Mouse (Mus musculus): ENCODE data around the gene Tns1. TPM values are rescaled to one million over a fixed set of nuclear protein-coding genes. Genes with fewer than 3 reads are reported as not detected.

Tns1 gene
- polyA plus RNA-seq, 1 experiment from 2014 or later: 44.4 TPM

DNA sequence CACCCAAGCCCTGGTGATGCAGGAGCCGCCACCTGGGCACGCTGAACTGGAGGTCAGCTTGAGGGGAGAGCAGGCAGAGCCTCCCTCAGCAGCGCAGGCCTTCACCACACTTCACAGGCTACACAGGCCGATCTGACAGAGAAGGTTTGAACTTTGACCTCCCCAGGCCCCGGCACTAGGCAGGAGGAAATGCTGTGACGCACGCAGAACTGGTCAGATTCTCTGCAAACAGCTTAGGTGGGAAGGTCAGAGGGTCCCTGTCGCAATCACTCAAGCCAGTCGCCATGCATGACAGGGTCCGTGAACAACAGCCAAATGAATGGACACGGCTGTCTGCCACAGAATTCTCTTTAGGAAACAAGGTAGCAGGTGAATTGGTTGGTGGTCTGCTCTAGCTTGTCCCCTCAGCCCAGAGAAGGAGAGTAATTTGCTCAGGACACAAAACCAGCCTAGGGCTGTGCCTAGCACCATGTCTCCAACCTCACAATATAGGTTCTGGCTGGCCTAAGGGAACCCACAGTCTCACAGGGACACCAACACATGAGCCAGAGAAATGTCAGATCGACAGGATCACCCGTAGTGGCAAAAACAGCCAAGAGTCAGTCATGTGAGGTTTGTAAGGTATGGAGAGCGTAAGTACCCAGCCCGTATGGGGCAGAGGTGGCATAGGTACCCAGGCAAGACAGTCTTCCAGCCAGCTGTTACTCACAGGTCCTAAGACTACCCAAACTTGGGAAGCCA, 194.9 kb downstream of the Tns1 start:
- Histone ChIP-seq H3K4me1 (no peaks in the 10 kb centered on the region), H3K4me2 (replicated peaks) (no peak overlapping the region), H3K27ac (no peak overlapping the region), H3K9me3 (no peaks in the 10 kb centered on the region), H3K27me3 (no peaks in the 10 kb centered on the region), H3K9ac (no peak overlapping the region), H3K4me3 (no peak overlapping the region), H3K36me3 (peaks cover 66% of the 10 kb centered on the region)
- no peak for ATAC-seq (ENCODE audit: low FRiP score, low read depth)
- WGBS: 59% methylated on average over 15 of the region's 15 CpGs

DNA sequence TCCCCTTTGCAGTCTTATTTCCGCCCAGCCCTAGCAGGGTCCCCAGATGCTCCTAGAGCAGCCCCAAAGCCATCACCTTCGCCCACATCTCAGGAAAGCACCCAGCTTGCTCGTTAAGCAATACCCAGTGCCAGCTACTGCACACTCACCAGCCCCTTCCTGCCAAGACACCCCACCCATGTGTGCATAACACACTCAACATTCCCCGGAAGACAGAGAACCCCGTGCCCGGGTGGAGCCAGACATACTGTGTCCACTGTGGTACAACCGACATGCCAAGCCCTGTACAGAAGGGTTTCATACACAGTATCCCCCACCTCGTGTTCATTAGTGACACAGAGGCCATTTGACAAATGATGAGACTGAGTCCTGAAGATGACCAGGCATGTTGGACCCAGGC, 195.9 kb downstream of the Tns1 start:
- Histone ChIP-seq H3K4me3 (no peak overlapping the region), H3K36me3 (peaks cover 71% of the 10 kb centered on the region), H3K9ac (no peak overlapping the region), H3K4me1 (no peaks in the 10 kb centered on the region), H3K27me3 (no peaks in the 10 kb centered on the region), H3K9me3 (no peaks in the 10 kb centered on the region), H3K4me2 (replicated peaks) (no peak overlapping the region), H3K27ac (no peak overlapping the region)
- no peak for ATAC-seq (ENCODE audit: low FRiP score, low read depth)
- WGBS: 92% methylated on average over 8 of the region's 8 CpGs

DNA sequence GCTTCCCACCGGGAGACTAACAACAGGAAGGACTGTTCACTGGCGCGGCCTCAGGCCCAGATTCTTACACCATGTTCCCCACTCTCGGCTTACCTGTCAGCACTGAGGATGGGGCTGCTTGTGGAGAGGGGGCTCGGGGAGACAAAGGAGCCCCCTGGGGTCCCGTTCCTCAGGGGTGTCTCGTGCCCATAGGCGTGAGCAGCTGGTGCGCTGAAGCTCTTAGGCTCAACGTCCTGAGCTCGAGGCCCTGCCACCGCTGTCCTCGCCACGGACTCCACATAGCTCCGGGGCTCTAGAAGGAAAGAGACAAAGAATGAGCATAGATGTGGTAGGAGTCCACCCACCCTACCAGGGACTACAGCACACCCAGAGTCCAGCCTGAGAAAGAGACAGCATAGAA, 196.4 kb downstream of the Tns1 start:
- no peaks in the 10 kb centered on the region for H3K4me1 ChIP-seq
- WGBS: 80% methylated on average over 15 of the region's 15 CpGs
- no peak for ATAC-seq (ENCODE audit: low FRiP score, low read depth)
- no peaks in the 10 kb centered on the region for H3K9me3 ChIP-seq
- no peak overlapping the region for H3K27ac ChIP-seq
- H3K27me3 ChIP-seq: no peaks in the 10 kb centered on the region
- no peak overlapping the region for H3K4me3 ChIP-seq
- peaks cover 72% of the 10 kb centered on the region for H3K36me3 ChIP-seq
- no peak overlapping the region for H3K4me2 ChIP-seq (replicated peaks)
- H3K9ac ChIP-seq: no peak overlapping the region

DNA sequence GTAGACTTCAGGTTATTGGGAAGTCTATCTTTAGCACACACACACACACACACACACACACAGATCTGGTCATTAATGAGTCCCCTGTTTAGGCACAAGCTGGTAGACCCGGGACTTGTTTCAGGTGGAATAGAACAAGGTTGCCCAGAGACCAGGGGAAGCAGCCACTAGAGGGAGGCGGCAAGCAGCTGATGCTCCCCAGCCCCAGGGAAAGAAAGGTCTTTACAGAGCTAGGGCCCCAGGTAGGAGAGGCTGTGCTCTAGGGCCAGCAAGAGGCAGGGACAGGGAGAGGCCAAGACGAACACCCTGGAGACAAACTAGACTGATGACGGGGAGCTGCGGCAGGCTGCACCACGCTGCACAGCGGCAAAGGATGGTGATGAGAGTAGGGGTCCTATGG, 198.0 kb downstream of the Tns1 start:
- no peak overlapping the region for H3K4me2 ChIP-seq (replicated peaks)
- H3K9ac ChIP-seq: no peak overlapping the region
- H3K27me3 ChIP-seq: no peaks in the 10 kb centered on the region
- H3K27ac ChIP-seq: no peak overlapping the region
- H3K36me3 ChIP-seq: peaks cover 85% of the 10 kb centered on the region
- H3K4me3 ChIP-seq: no peak overlapping the region
- no peak for ATAC-seq (ENCODE audit: low FRiP score, low read depth)
- H3K4me1 ChIP-seq: no peaks in the 10 kb centered on the region
- WGBS: 62% methylated on average over 7 of the region's 7 CpGs
- no peaks in the 10 kb centered on the region for H3K9me3 ChIP-seq

DNA sequence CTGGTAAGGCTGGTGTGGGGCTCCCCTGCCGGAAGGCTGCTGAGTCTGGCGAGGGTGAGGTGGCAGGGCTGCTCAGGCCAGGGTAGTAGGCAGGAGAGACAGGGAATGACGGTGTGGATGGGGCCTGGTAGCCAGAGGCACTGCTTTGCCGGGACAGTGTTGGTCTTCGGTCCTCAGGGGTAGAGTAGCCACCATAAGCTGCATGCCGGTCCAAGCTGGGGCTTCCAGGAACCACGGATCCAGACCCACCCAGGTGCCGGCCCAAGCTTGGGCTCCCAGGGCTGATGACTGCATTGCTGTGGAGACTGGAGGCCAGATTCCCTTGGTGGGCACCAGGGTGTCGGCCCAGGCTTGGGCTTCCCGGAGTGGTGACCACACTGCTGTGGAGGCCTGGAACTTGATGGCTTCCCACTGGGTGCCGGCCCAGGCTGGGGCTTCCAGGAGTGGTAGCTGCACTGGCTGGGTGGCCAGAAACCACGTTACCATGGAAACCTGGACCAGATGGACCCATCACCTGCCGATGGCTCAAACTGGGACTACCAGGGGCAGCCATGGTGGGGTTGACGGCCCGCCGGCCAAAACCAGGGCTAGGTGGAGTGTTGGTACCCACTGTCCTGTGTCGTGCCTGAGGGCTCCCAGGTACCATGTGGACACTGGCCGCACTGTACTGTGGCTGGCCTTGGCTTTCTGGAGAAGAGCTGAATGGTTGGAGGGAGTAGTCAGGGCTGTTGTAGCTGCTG, 199.2 kb downstream of the Tns1 start:
- peaks cover 92% of the 10 kb centered on the region for H3K36me3 ChIP-seq
- H3K4me1 ChIP-seq: no peaks in the 10 kb centered on the region
- no peak overlapping the region for H3K9ac ChIP-seq
- no peak overlapping the region for H3K27ac ChIP-seq
- no peak overlapping the region for H3K4me3 ChIP-seq
- no peak overlapping the region for H3K4me2 ChIP-seq (replicated peaks)
- no peaks in the 10 kb centered on the region for H3K9me3 ChIP-seq
- WGBS: 91% methylated on average over 18 of the region's 18 CpGs
- ATAC-seq (ENCODE audit: low FRiP score, low read depth): no peak
- H3K27me3 ChIP-seq: no peaks in the 10 kb centered on the region

DNA sequence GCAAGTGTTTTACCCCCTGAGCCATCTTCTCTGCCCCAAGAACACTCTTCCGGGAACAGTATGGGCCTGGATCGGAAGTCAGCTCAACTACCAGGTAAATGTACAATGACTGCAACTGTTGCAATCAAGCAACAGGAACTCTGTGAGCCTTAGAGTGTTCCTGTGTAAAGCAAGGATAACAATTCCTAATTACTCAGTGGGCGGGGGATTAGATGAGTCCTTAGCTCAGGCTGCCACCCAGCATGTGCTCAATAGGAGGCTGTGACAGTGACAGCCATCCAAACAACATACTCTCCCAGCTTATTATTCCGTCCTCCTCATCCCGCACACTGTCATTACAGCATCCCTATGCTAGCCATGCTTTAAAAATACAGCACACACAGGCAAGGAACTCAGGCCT, 200.0 kb downstream of the Tns1 start:
- no peak overlapping the region for H3K27ac ChIP-seq
- WGBS: 91% methylated on average over 5 of the region's 5 CpGs
- H3K4me1 ChIP-seq: no peaks in the 10 kb centered on the region
- H3K4me2 ChIP-seq (replicated peaks): no peak overlapping the region
- no peaks in the 10 kb centered on the region for H3K27me3 ChIP-seq
- peaks cover 97% of the 10 kb centered on the region for H3K36me3 ChIP-seq
- ATAC-seq (ENCODE audit: low FRiP score, low read depth): no peak
- no peaks in the 10 kb centered on the region for H3K9me3 ChIP-seq
- no peak overlapping the region for H3K9ac ChIP-seq
- no peak overlapping the region for H3K4me3 ChIP-seq

DNA sequence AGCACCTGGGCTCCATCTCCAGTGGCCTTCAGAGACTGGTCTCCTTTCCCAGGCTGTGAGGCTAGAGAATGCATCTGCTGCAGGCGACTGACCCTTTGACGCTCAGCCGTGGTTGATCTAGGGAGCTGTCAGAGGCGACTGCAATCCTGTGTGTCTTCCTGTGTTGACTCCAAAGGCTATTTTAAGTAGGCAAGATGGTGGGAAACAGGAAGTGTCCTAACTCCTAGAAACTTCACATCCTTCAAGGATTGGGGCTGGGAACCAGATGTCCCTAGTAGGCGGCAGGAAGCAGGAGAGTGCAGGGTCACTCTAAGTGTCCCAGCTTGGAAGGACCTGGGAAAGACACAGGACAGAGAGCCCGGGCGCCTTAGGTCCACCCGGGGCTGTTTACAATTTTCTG, 201.1 kb downstream of the Tns1 start:
- 57% methylated on average over 8 of the region's 8 CpGs for WGBS
- Histone ChIP-seq H3K9me3 (no peaks in the 10 kb centered on the region), H3K36me3 (peaks cover 98% of the 10 kb centered on the region), H3K9ac (no peak overlapping the region), H3K4me3 (no peak overlapping the region), H3K4me2 (replicated peaks) (no peak overlapping the region), H3K27ac (no peak overlapping the region), H3K4me1 (no peaks in the 10 kb centered on the region), H3K27me3 (no peaks in the 10 kb centered on the region)
- no peak for ATAC-seq (ENCODE audit: low FRiP score, low read depth)

DNA sequence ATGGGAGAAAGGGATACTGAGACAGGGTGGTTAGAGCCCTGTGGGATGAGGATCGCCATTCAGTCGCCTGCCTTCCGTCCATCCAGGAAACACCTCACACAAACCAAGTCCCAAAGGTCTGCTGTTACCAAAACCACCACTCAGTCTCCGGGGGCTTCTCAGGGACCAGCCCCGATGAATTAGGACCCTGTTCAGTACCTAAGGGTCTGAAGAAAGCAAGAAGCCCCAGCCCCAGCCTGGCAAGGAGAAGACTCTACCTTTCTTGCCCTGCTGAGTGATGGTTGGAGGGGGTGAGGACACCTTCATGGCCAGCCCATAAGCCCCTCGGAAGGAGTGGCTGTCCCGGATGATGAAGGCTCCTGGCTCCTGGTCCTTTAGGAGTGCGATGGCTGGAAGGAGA, 203.5 kb downstream of the Tns1 start:
- no peak overlapping the region for H3K27ac ChIP-seq
- no peak for ATAC-seq (ENCODE audit: low FRiP score, low read depth)
- peaks cover 98% of the 10 kb centered on the region for H3K36me3 ChIP-seq
- H3K4me2 ChIP-seq (replicated peaks): no peak overlapping the region
- no peak overlapping the region for H3K4me3 ChIP-seq
- H3K9me3 ChIP-seq: no peaks in the 10 kb centered on the region
- 94% methylated on average over 8 of the region's 8 CpGs for WGBS
- no peaks in the 10 kb centered on the region for H3K27me3 ChIP-seq
- H3K9ac ChIP-seq: no peak overlapping the region
- H3K4me1 ChIP-seq: peaks cover 5% of the 10 kb centered on the region; the same call in 1 of the 2 replicates

DNA sequence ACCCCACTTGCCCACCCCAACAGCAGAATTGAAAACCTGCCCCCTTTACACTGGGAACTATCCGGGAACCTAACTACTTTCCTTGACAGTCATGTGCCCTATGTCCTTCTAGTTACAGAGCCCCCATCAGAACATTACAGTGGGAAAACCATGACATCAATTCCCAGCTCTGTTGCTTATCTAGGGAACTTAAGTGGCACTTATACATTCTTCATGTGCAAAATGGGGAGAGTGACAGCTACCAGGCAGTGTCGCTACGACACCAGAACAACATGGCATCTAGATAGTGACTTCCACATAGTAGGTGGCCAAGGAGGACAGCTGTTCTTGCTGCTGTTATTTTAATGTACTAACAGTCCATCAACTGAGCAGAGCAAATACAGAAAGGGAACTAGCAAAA, 204.3 kb downstream of the Tns1 start:
- H3K4me1 ChIP-seq: peaks cover 13% of the 10 kb centered on the region
- 95% methylated on average over 3 of the region's 3 CpGs for WGBS
- no peak overlapping the region for H3K9ac ChIP-seq
- H3K4me2 ChIP-seq (replicated peaks): no peak overlapping the region
- H3K27me3 ChIP-seq: no peaks in the 10 kb centered on the region
- ATAC-seq (ENCODE audit: low FRiP score, low read depth): no peak
- H3K9me3 ChIP-seq: no peaks in the 10 kb centered on the region
- H3K36me3 ChIP-seq: peaks cover 97% of the 10 kb centered on the region
- no peak overlapping the region for H3K4me3 ChIP-seq
- no peak overlapping the region for H3K27ac ChIP-seq

DNA sequence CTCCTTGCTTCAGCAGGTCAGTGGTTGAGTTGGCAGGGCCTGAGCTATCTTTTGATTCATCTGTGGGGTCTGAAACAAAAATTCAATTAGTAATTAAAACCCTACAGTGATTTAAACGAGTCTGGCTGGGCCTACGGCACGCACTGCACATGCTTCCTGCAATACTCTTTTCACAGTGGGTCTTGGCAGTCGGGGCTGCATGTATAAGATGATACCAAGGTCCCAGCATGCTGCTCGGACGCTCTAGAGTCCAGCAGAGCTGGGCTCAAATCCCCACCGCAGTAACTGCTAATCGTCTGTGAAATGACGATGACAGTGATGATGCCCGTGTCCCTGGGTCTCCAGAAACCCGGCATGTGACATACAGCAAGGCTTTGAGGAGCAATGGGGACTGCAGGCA, 206.2 kb downstream of the Tns1 start:
- H3K36me3 ChIP-seq: peaks cover 97% of the 10 kb centered on the region
- no peaks in the 10 kb centered on the region for H3K27me3 ChIP-seq
- no peak overlapping the region for H3K27ac ChIP-seq
- no peak overlapping the region for H3K9ac ChIP-seq
- WGBS: 81% methylated on average over 11 of the region's 11 CpGs
- no peak for ATAC-seq (ENCODE audit: low FRiP score, low read depth)
- H3K9me3 ChIP-seq: no peaks in the 10 kb centered on the region
- H3K4me1 ChIP-seq: peaks cover 23% of the 10 kb centered on the region
- no peak overlapping the region for H3K4me3 ChIP-seq
- H3K4me2 ChIP-seq (replicated peaks): no peak overlapping the region

DNA sequence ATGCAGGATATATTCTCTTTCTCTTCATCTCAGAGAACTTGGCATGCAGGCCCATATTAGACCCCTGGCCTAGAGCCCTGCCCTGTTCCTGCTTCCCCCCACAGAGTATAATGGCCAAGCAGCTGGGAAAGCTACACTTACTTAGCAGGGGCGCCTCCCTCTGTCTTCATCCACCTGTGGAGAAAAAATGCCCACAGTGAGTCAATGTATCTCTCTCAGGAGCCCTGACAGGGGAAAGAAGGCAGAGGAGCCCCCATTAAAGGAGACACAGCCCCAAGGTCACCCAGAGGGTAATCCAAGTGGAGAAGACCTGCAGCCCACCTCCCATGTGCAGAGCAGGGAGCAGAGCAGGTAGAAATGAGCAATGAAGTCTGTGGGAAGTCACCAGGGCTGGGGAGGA, 208.0 kb downstream of the Tns1 start:
- ATAC-seq (ENCODE audit: low FRiP score, low read depth): no peak
- peaks cover 96% of the 10 kb centered on the region for H3K36me3 ChIP-seq
- no peak overlapping the region for H3K27ac ChIP-seq

DNA sequence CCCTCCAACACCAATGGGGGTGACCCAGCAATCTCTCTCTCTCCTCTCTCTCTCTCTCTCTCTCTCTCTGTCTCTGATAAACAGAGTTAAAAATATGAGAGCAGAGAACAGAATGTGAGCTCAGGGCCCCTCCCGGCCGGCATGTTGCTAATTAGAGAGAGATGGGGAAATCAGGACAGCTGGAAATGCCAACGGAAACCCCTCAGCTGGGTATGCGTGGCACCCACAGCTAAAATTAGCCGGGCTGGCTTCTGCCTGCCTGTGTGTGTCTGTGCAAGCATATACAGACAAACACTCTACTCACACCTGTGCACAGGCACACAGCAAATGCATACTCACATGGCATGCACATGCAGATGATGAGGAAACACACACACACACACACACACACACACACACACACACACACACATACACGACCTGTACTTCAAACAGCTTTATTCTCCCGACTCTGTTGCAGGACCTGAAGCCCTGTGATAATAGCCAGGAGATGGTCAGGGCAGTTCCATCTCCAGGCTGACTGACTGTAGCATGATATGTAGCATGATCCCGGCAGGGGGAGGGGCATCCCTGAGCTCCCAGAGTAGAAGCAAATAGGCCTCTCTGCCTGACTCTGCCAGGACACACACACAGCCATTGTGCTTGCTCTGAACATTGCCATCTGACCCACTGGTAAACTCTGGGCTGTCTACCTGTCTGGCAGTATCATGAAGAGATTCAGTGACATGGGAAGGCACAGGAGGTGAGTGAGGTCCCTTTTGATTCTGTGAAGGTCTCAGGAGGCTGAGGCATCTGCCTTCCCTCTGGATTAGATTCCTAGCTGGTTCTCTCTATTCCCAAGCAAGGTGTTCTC, 208.8 kb downstream of the Tns1 start:
- no peaks in the 10 kb centered on the region for H3K9me3 ChIP-seq
- no peak overlapping the region for H3K27ac ChIP-seq
- H3K4me2 ChIP-seq (replicated peaks): no peak overlapping the region
- H3K27me3 ChIP-seq: no peaks in the 10 kb centered on the region
- no peak; the same call in 1 of the 2 replicates for ATAC-seq (ENCODE audit: low FRiP score, low read depth)
- WGBS: 52% methylated on average over 8 of the region's 8 CpGs
- H3K9ac ChIP-seq: no peak overlapping the region
- H3K36me3 ChIP-seq: peaks cover 88% of the 10 kb centered on the region
- H3K4me3 ChIP-seq: no peak overlapping the region
- peaks cover 23% of the 10 kb centered on the region for H3K4me1 ChIP-seq

More for the DNA sequence above, 208.0 kb downstream of the Tns1 start:
- 88% methylated on average over 1 of the region's 1 CpGs for WGBS
- H3K4me3 ChIP-seq: no peak overlapping the region
- no peak overlapping the region for H3K9ac ChIP-seq
- no peaks in the 10 kb centered on the region for H3K9me3 ChIP-seq
- no peaks in the 10 kb centered on the region for H3K27me3 ChIP-seq
- H3K4me2 ChIP-seq (replicated peaks): no peak overlapping the region
- peaks cover 23% of the 10 kb centered on the region for H3K4me1 ChIP-seq

All from limb, embryonic 13.5 days (tissue).